Mouse (Mus musculus) thymus, adult 2 months (tissue): ENCODE results near the gene Atp6v0c. TPM values are rescaled to one million over a fixed set of nuclear protein-coding genes. Genes with fewer than 3 reads are reported as not detected.
A peak's percentile ranks its signal among the peaks of the same experiment; 100 is the strongest.

Experiments
- DNase-seq: peaks from one replicate; pipeline ENCODE4 v3.0.0; 2021
- H3K27ac ChIP-seq: fragments of 200-500 bp; 2 replicates; pipeline ENCODE4 v1.5.1; 2012; ENCODE audit warnings: low read length, control low read depth; ENCODE audit not compliant: control insufficient read depth, insufficient read depth
- H3K27me3 ChIP-seq: fragments of 200-500 bp; 2 replicates; pipeline ENCODE4 v1.6.1; 2012; ENCODE audit warnings: mild to moderate bottlenecking, low read length, moderate library complexity, mixed read lengths; ENCODE audit not compliant: control insufficient read depth, insufficient read depth
- H3K36me3 ChIP-seq: fragments of 200-500 bp; 2 replicates; pipeline ENCODE4 v1.6.1; 2012; ENCODE audit warnings: mild to moderate bottlenecking, low read length, moderate library complexity; ENCODE audit not compliant: control insufficient read depth, insufficient read depth
- H3K4me1 ChIP-seq: fragments of 200-500 bp; replicated peaks from 2 replicates; pipeline ENCODE4 v1.6.1; 2012; ENCODE audit warnings: low read length; ENCODE audit not compliant: control insufficient read depth, insufficient read depth
- H3K4me3 ChIP-seq: fragments of 200-500 bp; 2 replicates; pipeline ENCODE4 v1.5.1; 2012; ENCODE audit warnings: mild to moderate bottlenecking, low read length, control low read depth, moderate library complexity; ENCODE audit not compliant: control insufficient read depth, insufficient read depth
- CTCF ChIP-seq: fragments of 200-500 bp; IDR thresholded peaks from 2 replicates; pipeline ENCODE4 v1.5.1; 2012; ENCODE audit warnings: mild to moderate bottlenecking, control low read depth, low read length, moderate library complexity, borderline replicate concordance; ENCODE audit not compliant: control insufficient read depth, poor library complexity, insufficient read depth; ENCODE audit errors: extremely low read depth
- POLR2A ChIP-seq: fragments of 200-500 bp; IDR thresholded peaks from 2 replicates; pipeline ENCODE4 v1.6.1; 2012; ENCODE audit warnings: mild to moderate bottlenecking, low read length, control low read depth, moderate library complexity; ENCODE audit not compliant: control insufficient read depth, poor library complexity, insufficient read depth; ENCODE audit errors: extremely low read depth
- WGBS: fragments of 180-500 bp; shearing (Covaris S2); methylation state at CpG from one replicate; pipeline ENCODE4 v1.1.7; 2018; 5-methylcytosine and 5-hydroxymethylcytosine counted together
- polyA plus RNA-seq: library from polyadenylated mRNA; depleted of rRNA; stranded (reverse); fragments of >200 nt; gene quantifications from 2 replicates; pipeline ENCODE4 v1.2.3, GENCODE M21; 2012

Atp6v0c gene
- polyA plus RNA-seq, 1 experiment, result 1,122 TPM

- H3K36me3 ChIP-seq, result no peaks in the 10 kb centered on the region
- H3K4me3 ChIP-seq, result peak overlapping the region; percentile 48
- no peak overlapping the region for H3K27ac ChIP-seq
- no peaks in the 10 kb centered on the region for H3K27me3 ChIP-seq
- under 1% methylated on average over 26 of the region's 26 CpGs for WGBS
- TF ChIP-seq POLR2A, result 0 out of 2 replicates have a peak, but pooled peaks have one; percentile 26
- peak; percentile 91 for TF ChIP-seq CTCF
- DNase-seq, result peak; percentile 88
- peaks cover 8% of the 10 kb centered on the region for H3K4me1 ChIP-seq
Observed at GRCm38 (mm10) chr17:24151890-24152563, 17.5 kb downstream of the Atp6v0c start.

GRCm38 (mm10) chr17:24151382-24151781 lies 18.1 kb downstream of the Atp6v0c start:
- Histone ChIP-seq H3K4me3 (no peak overlapping the region), H3K36me3 (no peaks in the 10 kb centered on the region), H3K27ac (no peak overlapping the region), H3K27me3 (no peaks in the 10 kb centered on the region), H3K4me1 (peaks cover 8% of the 10 kb centered on the region)
- TF ChIP-seq POLR2A (no peak), CTCF (no peak)
- WGBS, result 26% methylated on average over 7 of the region's 7 CpGs
- no peak for DNase-seq

GRCm38 (mm10) chr17:24150824-24151223 lies 18.7 kb downstream of the Atp6v0c start, which contains the start of gene Pdpk1:
Gene Pdpk1 (minus strand): TSS chr17:24150924.
- peak within 1 kb of the TSS; percentile 48 for H3K4me3 ChIP-seq
- H3K27ac ChIP-seq, result no peak within 1 kb of the TSS
- H3K4me1 ChIP-seq, result peaks cover 8% of the 10 kb centered on the region
- DNase-seq, result no peak
- H3K36me3 ChIP-seq, result no peaks in the 10 kb centered on the region
- H3K27me3 ChIP-seq, result no peaks in the 10 kb centered on the region
- 95% methylated on average over 2 of the region's 2 CpGs for WGBS
- TF ChIP-seq POLR2A (no peak), CTCF (no peak)

- no peak for DNase-seq
- no peak overlapping the region for H3K4me3 ChIP-seq
- no peak for TF ChIP-seq CTCF
- TF ChIP-seq POLR2A, result no peak
- whole genome bisulfite sequencing, result 96% methylated on average over 7 of the region's 7 CpGs
- H3K27me3 ChIP-seq, result no peaks in the 10 kb centered on the region
- no peak overlapping the region for H3K27ac ChIP-seq
- H3K36me3 ChIP-seq, result no peaks in the 10 kb centered on the region
- peaks cover 8% of the 10 kb centered on the region for H3K4me1 ChIP-seq
Observed at GRCm38 (mm10) chr17:24149421-24149820, 20.1 kb downstream of the Atp6v0c start.

- H3K36me3 ChIP-seq, result no peaks in the 10 kb centered on the region
- peaks cover 13% of the 10 kb centered on the region for H3K4me1 ChIP-seq
- H3K4me3 ChIP-seq, result no peak overlapping the region
- H3K27me3 ChIP-seq, result no peaks in the 10 kb centered on the region
- no peak for DNase-seq
- H3K27ac ChIP-seq, result no peak overlapping the region
- WGBS, result 86% methylated on average over 2 of the region's 2 CpGs
- TF ChIP-seq POLR2A (no peak), CTCF (no peak)
Observed at GRCm38 (mm10) chr17:24142897-24143296, 26.6 kb downstream of the Atp6v0c start.

GRCm38 (mm10) chr17:24141425-24141920 lies 28.0 kb downstream of the Atp6v0c start:
- peak overlapping the region; percentile 77 for H3K27ac ChIP-seq
- TF ChIP-seq POLR2A, result peak; percentile 83
- 0 out of 2 replicates have a peak, but pooled peaks have one; percentile 40 for TF ChIP-seq CTCF
- H3K36me3 ChIP-seq, result no peaks in the 10 kb centered on the region
- peak; percentile 97 for DNase-seq
- WGBS, result 1% methylated on average over 57 of the region's 57 CpGs
- peak overlapping the region; percentile 86 for H3K4me3 ChIP-seq
- H3K27me3 ChIP-seq, result no peaks in the 10 kb centered on the region
- peaks cover 22% of the 10 kb centered on the region for H3K4me1 ChIP-seq

GRCm38 (mm10) chr17:24140845-24141424 lies 28.6 kb downstream of the Atp6v0c start:
- Histone ChIP-seq H3K27me3 (no peaks in the 10 kb centered on the region), H3K36me3 (no peaks in the 10 kb centered on the region), H3K27ac (peak overlapping the region; percentile 77), H3K4me3 (peak overlapping the region; percentile 86), H3K4me1 (peaks cover 26% of the 10 kb centered on the region)
- DNase-seq, result peak; percentile 51
- TF ChIP-seq CTCF (no peak), POLR2A (no peak)
- WGBS, result under 1% methylated on average over 40 of the region's 43 CpGs
